Mouse (Mus musculus) midbrain, postnatal 0 days (tissue): Measurements from ENCODE around the gene Creb3l2. TPM values are rescaled to one million over a fixed set of nuclear protein-coding genes. Genes with fewer than 3 reads are reported as not detected.

Source experiments
- ATAC-seq: fragments of 200-750 bp; cut with Nextera tagmentation; 2 replicates; pipeline ENCODE4 v1.8.0; 2017; ENCODE audit warnings: moderate number of reproducible peaks, mild to moderate bottlenecking, moderate TSS enrichment, moderate library complexity; ENCODE audit not compliant: low FRiP score
- DNase-seq: peaks from one replicate; pipeline ENCODE4 v3.0.0-alpha.2; 2015; ENCODE audit warnings: low spot score
- H3K27ac ChIP-seq: fragments of 300-500 bp; sonication (generic); 2 replicates; pipeline ENCODE4 v1.5.1; 2014; ENCODE audit warnings: low read depth, mild to moderate bottlenecking, low read length, mixed read lengths
- H3K27me3 ChIP-seq: fragments of 300-500 bp; sonication (generic); 2 replicates; pipeline ENCODE4 v1.6.1; 2014; ENCODE audit warnings: low read length, control low read depth, mixed read lengths; ENCODE audit not compliant: insufficient read depth
- H3K36me3 ChIP-seq: fragments of 300-500 bp; sonication (generic); 2 replicates; pipeline ENCODE4 v1.6.1; 2014; ENCODE audit warnings: low read length, control low read depth, mixed read lengths; ENCODE audit not compliant: insufficient read depth
- H3K4me1 ChIP-seq: fragments of 300-500 bp; sonication (generic); 2 replicates; pipeline ENCODE4 v1.6.1; 2014; ENCODE audit warnings: mild to moderate bottlenecking, control low read depth, antibody characterized with exemption, low read length, mixed read lengths; ENCODE audit not compliant: insufficient read depth
- H3K4me2 ChIP-seq: fragments of 300-500 bp; sonication (generic); 2 replicates; pipeline ENCODE4 v1.6.1; 2014; ENCODE audit warnings: low read depth, mild to moderate bottlenecking, low read length, mixed read lengths; ENCODE audit not compliant: poor library complexity, severe bottlenecking
- H3K4me3 ChIP-seq: fragments of 300-500 bp; sonication (generic); 2 replicates; pipeline ENCODE4 v1.5.1; 2014; ENCODE audit warnings: low read depth, mild to moderate bottlenecking, low read length, moderate library complexity
- H3K9ac ChIP-seq: fragments of 300-500 bp; sonication (generic); replicated peaks from 2 replicates; pipeline ENCODE4 v1.6.1; 2014; ENCODE audit warnings: mild to moderate bottlenecking, low read length, moderate library complexity, mixed read lengths; ENCODE audit not compliant: poor library complexity, severe bottlenecking
- H3K9me3 ChIP-seq: fragments of 300-500 bp; sonication (generic); 2 replicates; pipeline ENCODE4 v1.6.1; 2016; ENCODE audit warnings: low read length, control low read depth
- CTCF ChIP-seq: IDR thresholded peaks from 2 replicates; pipeline ENCODE4 v1.5.1; 2016; ENCODE audit warnings: antibody characterized with exemption, mild to moderate bottlenecking
- WGBS: fragments of 180-500 bp; shearing (Covaris S2); extraction: QIAGEN DNeasy Blood & Tissue Kit; methylation state at CpG from one replicate; pipeline ENCODE4 v1.1.7; 2014; 5-methylcytosine and 5-hydroxymethylcytosine counted together
- polyA plus RNA-seq: library from polyadenylated mRNA; unstranded; fragments of >200 nt; fragmentation: Nextera tagmentation; extraction: Ambion mirVana; gene quantifications from 2 replicates; pipeline ENCODE4 v1.2.1, GENCODE M21; 2015
- total RNA-seq: library from RNA; depleted of rRNA; stranded (reverse); fragments of >200 nt; gene quantifications from 2 replicates; pipeline ENCODE4 v1.2.3, GENCODE M21; 2014

The Creb3l2 gene
- total and polyA plus RNA-seq, 2 experiments from 2014 or later: 2.1 to 3.9 TPM

- H3K9me3 ChIP-seq: no peaks in the 10 kb centered on the region
- TF ChIP-seq CTCF: no peak
- ATAC-seq (no peak), DNase-seq (no peak)
- H3K9ac ChIP-seq: no peak overlapping the region
- WGBS: 93% methylated on average over 4 of the region's 4 CpGs
- H3K4me1 ChIP-seq: no peaks in the 10 kb centered on the region
- no peak overlapping the region for H3K27ac ChIP-seq
- H3K4me2 ChIP-seq: no peak overlapping the region
- H3K4me3 ChIP-seq: no peak overlapping the region
- H3K36me3 ChIP-seq: no peaks in the 10 kb centered on the region
- H3K27me3 ChIP-seq: no peaks in the 10 kb centered on the region
These were observed 45.8 kb downstream of the Creb3l2 start for GRCm38 (mm10) chr6:37396127-37396526.

- no peak for ATAC-seq
- WGBS: 56% methylated on average over 6 of the region's 6 CpGs
- Histone ChIP-seq H3K4me3 (no peak overlapping the region), H3K4me2 (no peak overlapping the region), H3K9me3 (no peaks in the 10 kb centered on the region), H3K27ac (no peak overlapping the region), H3K9ac (no peak overlapping the region), H3K36me3 (no peaks in the 10 kb centered on the region), H3K4me1 (no peaks in the 10 kb centered on the region), H3K27me3 (no peaks in the 10 kb centered on the region)
- no peak for DNase-seq
- TF ChIP-seq CTCF: no peak
These were observed 48.7 kb downstream of the Creb3l2 start for GRCm38 (mm10) chr6:37393263-37393662.

- H3K4me3 ChIP-seq: no peak overlapping the region
- H3K9ac ChIP-seq: no peak overlapping the region
- DNase-seq (no peak), ATAC-seq (no peak)
- H3K27me3 ChIP-seq: no peaks in the 10 kb centered on the region
- H3K9me3 ChIP-seq: no peaks in the 10 kb centered on the region
- WGBS: 65% methylated on average over 6 of the region's 6 CpGs
- H3K4me1 ChIP-seq: no peaks in the 10 kb centered on the region
- no peak overlapping the region for H3K4me2 ChIP-seq
- H3K36me3 ChIP-seq: no peaks in the 10 kb centered on the region
- H3K27ac ChIP-seq: no peak overlapping the region
- no peak for TF ChIP-seq CTCF
These were observed 49.7 kb downstream of the Creb3l2 start for GRCm38 (mm10) chr6:37392262-37392661.

GRCm38 (mm10) chr6:37391313-37391712 lies 50.6 kb downstream of the Creb3l2 start:
- ATAC-seq (no peak), DNase-seq (peak; percentile 12)
- Histone ChIP-seq H3K4me1 (no peaks in the 10 kb centered on the region), H3K27ac (no peak overlapping the region), H3K36me3 (no peaks in the 10 kb centered on the region), H3K9ac (no peak overlapping the region), H3K4me3 (no peak overlapping the region), H3K4me2 (no peak overlapping the region), H3K9me3 (no peaks in the 10 kb centered on the region), H3K27me3 (no peaks in the 10 kb centered on the region)
- 75% methylated on average over 7 of the region's 7 CpGs for WGBS
- TF ChIP-seq CTCF: no peak

- no peak for TF ChIP-seq CTCF
- WGBS: 84% methylated on average over 8 of the region's 8 CpGs
- H3K27me3 ChIP-seq: no peaks in the 10 kb centered on the region
- ATAC-seq (no peak), DNase-seq (no peak)
- H3K4me1 ChIP-seq: no peaks in the 10 kb centered on the region
- H3K9me3 ChIP-seq: no peaks in the 10 kb centered on the region
- H3K27ac ChIP-seq: no peak overlapping the region
- H3K9ac ChIP-seq: no peak overlapping the region
- H3K4me2 ChIP-seq: no peak overlapping the region
- H3K4me3 ChIP-seq: no peak overlapping the region
- H3K36me3 ChIP-seq: no peaks in the 10 kb centered on the region
These were observed 53.0 kb downstream of the Creb3l2 start for GRCm38 (mm10) chr6:37388960-37389359.

GRCm38 (mm10) chr6:37388501-37388900 lies 53.4 kb downstream of the Creb3l2 start:
- Histone ChIP-seq H3K27me3 (no peaks in the 10 kb centered on the region), H3K36me3 (no peaks in the 10 kb centered on the region), H3K9me3 (no peaks in the 10 kb centered on the region), H3K9ac (no peak overlapping the region), H3K27ac (no peak overlapping the region), H3K4me3 (no peak overlapping the region), H3K4me2 (no peak overlapping the region), H3K4me1 (no peaks in the 10 kb centered on the region)
- no peak for TF ChIP-seq CTCF
- DNase-seq (no peak), ATAC-seq (no peak)
- 91% methylated on average over 6 of the region's 6 CpGs for WGBS
